Mouse (Mus musculus): Measurements from ENCODE around the gene Gck. TPM values are rescaled to one million over a fixed set of nuclear protein-coding genes. Genes with fewer than 3 reads are reported as not detected.

Gck gene
- polyA plus RNA-seq, 1 experiment from 2014 or later: 0.48 TPM

DNA sequence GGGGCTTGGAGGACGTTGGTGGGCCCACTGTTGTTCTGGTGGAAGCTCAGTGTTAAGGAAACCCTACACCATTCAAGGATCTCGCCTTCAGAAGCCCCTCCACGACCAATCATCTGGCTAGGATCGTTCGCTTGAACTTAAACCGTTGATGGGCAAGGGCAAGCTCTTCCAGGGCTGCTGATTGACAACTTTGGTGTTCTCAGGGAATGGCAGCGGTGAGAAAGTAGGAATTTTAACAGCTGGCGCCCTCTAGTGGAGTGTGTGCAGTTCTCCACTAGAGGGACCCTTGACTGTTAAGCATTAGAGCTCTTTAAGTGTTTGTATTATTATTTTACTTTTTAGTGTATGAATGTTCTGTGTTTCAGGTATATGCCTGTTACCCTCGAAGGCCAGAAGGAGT lies 63.7 kb downstream of the Gck start:
- no peak for ATAC-seq (ENCODE audit: low read depth)
- H3K27ac ChIP-seq (ENCODE audit: low read length): no peak overlapping the region
- 14% methylated on average over 9 of the region's 9 CpGs for WGBS (ENCODE audit: insufficient replicate concordance)

DNA sequence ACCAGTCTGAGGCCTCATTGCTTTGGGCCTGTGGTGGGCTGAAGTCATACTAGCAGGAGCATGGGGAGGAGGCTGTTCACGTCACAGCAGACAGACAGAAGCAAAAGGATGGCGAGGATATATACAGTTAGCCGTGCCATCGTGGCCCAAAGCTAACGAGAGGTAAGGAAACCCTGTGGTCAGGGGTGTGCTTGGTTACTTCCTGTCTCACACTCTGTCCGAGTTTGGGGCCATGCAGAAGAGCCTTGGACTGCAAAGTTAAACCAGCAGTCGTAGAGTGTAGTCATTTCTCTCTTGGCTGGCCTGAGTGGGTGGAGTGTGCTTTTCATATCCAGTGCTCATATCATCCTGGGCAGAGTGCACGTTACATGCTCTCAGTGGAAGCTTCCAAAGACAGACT lies 67.4 kb downstream of the Gck start:
- H3K9ac ChIP-seq (ENCODE audit: low read depth, low read length): no peak overlapping the region
- ATAC-seq (ENCODE audit: low read depth): no peak
- no peaks in the 10 kb centered on the region for H3K36me3 ChIP-seq (ENCODE audit: control insufficient read depth, insufficient read depth)
- no peaks in the 10 kb centered on the region for H3K27me3 ChIP-seq (ENCODE audit: control insufficient read depth, insufficient read depth, low read depth, low read length)
- no peak overlapping the region for H3K27ac ChIP-seq (ENCODE audit: low read length)
- WGBS (ENCODE audit: insufficient replicate concordance): 23% methylated on average over 8 of the region's 8 CpGs
- no peak overlapping the region for H3K4me3 ChIP-seq (ENCODE audit: low read depth, low read length)
- no peaks in the 10 kb centered on the region for H3K9me3 ChIP-seq (replicated peaks; ENCODE audit: control insufficient read depth, low read length)
- H3K4me1 ChIP-seq (ENCODE audit: control insufficient read depth, low read depth, low read length): peaks cover 9% of the 10 kb centered on the region
- no peak overlapping the region for H3K4me2 ChIP-seq (ENCODE audit: low read depth, low read length)

More for the DNA sequence above, 63.7 kb downstream of the Gck start:
- no peaks in the 10 kb centered on the region for H3K27me3 ChIP-seq (ENCODE audit: control insufficient read depth, insufficient read depth, low read depth, low read length)
- H3K36me3 ChIP-seq (ENCODE audit: control insufficient read depth, insufficient read depth): no peaks in the 10 kb centered on the region
- no peaks in the 10 kb centered on the region for H3K9me3 ChIP-seq (replicated peaks; ENCODE audit: control insufficient read depth, low read length)
- no peak overlapping the region for H3K9ac ChIP-seq (ENCODE audit: low read depth, low read length)
- H3K4me2 ChIP-seq (ENCODE audit: low read depth, low read length): no peak overlapping the region
- H3K4me1 ChIP-seq (ENCODE audit: control insufficient read depth, low read depth, low read length): no peaks in the 10 kb centered on the region; the same call in 1 of the 2 replicates
- H3K4me3 ChIP-seq (ENCODE audit: low read depth, low read length): no peak overlapping the region

- 57% methylated on average over 5 of the region's 5 CpGs for WGBS (ENCODE audit: insufficient replicate concordance)
- no peak overlapping the region for H3K27ac ChIP-seq (ENCODE audit: low read length)
Observed at GRCm38 (mm10) chr11:5879905-5880304, 70.0 kb downstream of the Gck start.

GRCm38 (mm10) chr11:5878661-5879060 lies 71.2 kb downstream of the Gck start:
- Histone ChIP-seq H3K4me2 (ENCODE audit: low read depth, low read length) (peak overlapping the region; percentile 81), H3K27ac (ENCODE audit: low read length) (peak overlapping the region; percentile 70), H3K9me3 (replicated peaks; ENCODE audit: control insufficient read depth, low read length) (no peaks in the 10 kb centered on the region), H3K4me3 (ENCODE audit: low read depth, low read length) (peak overlapping the region; percentile 79), H3K36me3 (ENCODE audit: control insufficient read depth, insufficient read depth) (peaks cover 7% of the 10 kb centered on the region), H3K27me3 (ENCODE audit: control insufficient read depth, insufficient read depth, low read depth, low read length) (no peaks in the 10 kb centered on the region), H3K9ac (ENCODE audit: low read depth, low read length) (peak overlapping the region; percentile 63; the same call in 1 of the 2 replicates), H3K4me1 (ENCODE audit: control insufficient read depth, low read depth, low read length) (peaks cover 20% of the 10 kb centered on the region)
- WGBS (ENCODE audit: insufficient replicate concordance): 44% methylated on average over 8 of the region's 8 CpGs
- no peak; the same call in 1 of the 2 replicates for ATAC-seq (ENCODE audit: low read depth)

More at GRCm38 (mm10) chr11:5879905-5880304, 70.0 kb downstream of the Gck start:
- Histone ChIP-seq H3K36me3 (ENCODE audit: control insufficient read depth, insufficient read depth) (no peaks in the 10 kb centered on the region), H3K27me3 (ENCODE audit: control insufficient read depth, insufficient read depth, low read depth, low read length) (no peaks in the 10 kb centered on the region), H3K4me1 (ENCODE audit: control insufficient read depth, low read depth, low read length) (peaks cover 20% of the 10 kb centered on the region), H3K4me2 (ENCODE audit: low read depth, low read length) (no peak overlapping the region), H3K9ac (ENCODE audit: low read depth, low read length) (no peak overlapping the region), H3K9me3 (replicated peaks; ENCODE audit: control insufficient read depth, low read length) (no peaks in the 10 kb centered on the region), H3K4me3 (ENCODE audit: low read depth, low read length) (no peak overlapping the region)
- ATAC-seq (ENCODE audit: low read depth): no peak

DNA sequence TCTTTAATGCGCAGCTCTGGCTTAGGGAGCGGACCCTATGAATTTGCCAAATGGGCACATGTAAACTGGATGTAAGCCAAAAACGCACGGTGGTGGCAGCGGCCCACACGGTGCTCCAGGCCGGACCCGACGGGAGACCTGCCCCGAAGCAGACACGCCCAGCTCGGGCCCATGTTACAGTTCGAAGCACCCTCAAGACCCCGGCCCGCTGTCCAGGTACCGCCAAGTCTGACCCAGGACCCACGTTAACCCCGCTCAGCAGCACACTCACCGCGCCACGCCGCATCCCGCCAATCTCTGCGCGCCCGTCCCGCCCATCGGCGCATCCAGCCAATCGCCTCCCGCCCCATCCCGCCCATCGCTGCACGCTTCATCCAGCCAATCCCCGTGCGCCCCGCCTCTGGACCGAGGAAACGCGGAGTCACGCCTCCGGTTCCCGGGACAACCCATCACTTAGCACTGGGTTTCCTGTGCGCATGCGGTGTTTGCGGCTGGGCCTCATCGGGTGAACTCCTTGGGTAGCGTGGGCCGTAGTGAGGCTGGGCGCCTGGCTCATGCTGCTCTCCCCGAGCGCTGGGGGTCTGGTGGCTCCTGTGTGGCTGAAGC lies 71.9 kb downstream of the Gck start, which contains the start of gene Pold2:
Pold2 (minus strand) TSS at position 372 of the 606 bp plus-strand sequence.
- ATAC-seq (ENCODE audit: low read depth): peak; percentile 99
- under 1% methylated on average over 50 of the region's 52 CpGs for WGBS (ENCODE audit: insufficient replicate concordance)
- peak within 1 kb of the TSS; percentile 90 for H3K4me2 ChIP-seq (ENCODE audit: low read depth, low read length)
- H3K4me3 ChIP-seq (ENCODE audit: low read depth, low read length): peak within 1 kb of the TSS; percentile 79
- peak within 1 kb of the TSS; percentile 70 for H3K27ac ChIP-seq (ENCODE audit: low read length)
- H3K9ac ChIP-seq (ENCODE audit: low read depth, low read length): peak within 1 kb of the TSS; percentile 75
- no peaks in the 10 kb centered on the region for H3K9me3 ChIP-seq (replicated peaks; ENCODE audit: control insufficient read depth, low read length)
- H3K27me3 ChIP-seq (ENCODE audit: control insufficient read depth, insufficient read depth, low read depth, low read length): no peaks in the 10 kb centered on the region
- H3K4me1 ChIP-seq (ENCODE audit: control insufficient read depth, low read depth, low read length): peaks cover 20% of the 10 kb centered on the region
- peaks cover 10% of the 10 kb centered on the region for H3K36me3 ChIP-seq (ENCODE audit: control insufficient read depth, insufficient read depth)

- no peak overlapping the region for H3K27ac ChIP-seq (ENCODE audit: low read length)
Observed at GRCm38 (mm10) chr11:5877421-5877820, 72.5 kb downstream of the Gck start.

DNA sequence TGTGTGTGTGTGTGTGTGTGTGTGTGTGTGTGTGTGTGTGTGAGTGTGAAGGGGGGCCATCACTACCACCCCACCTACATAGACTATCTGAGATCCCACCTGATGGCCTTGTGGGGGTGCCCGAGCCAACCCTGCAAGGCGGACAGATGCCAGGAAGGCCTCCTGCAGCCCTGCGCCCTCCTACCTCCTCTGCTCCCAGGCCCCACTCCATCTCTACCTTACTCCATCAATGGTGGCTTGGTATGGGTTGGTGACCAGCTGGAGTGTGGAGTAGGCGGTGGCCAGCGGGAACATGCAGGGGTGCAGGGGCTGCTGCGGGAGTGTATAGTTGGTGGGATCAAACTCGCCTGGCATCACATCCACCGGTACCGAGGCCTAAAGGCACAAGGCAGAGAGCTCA lies 76.7 kb downstream of the Gck start:
- Histone ChIP-seq H3K4me2 (ENCODE audit: low read depth, low read length) (no peak overlapping the region), H3K9ac (ENCODE audit: low read depth, low read length) (no peak overlapping the region), H3K4me3 (ENCODE audit: low read depth, low read length) (no peak overlapping the region), H3K27ac (ENCODE audit: low read length) (no peak overlapping the region), H3K4me1 (ENCODE audit: control insufficient read depth, low read depth, low read length) (peaks cover 12% of the 10 kb centered on the region), H3K9me3 (replicated peaks; ENCODE audit: control insufficient read depth, low read length) (no peaks in the 10 kb centered on the region), H3K36me3 (ENCODE audit: control insufficient read depth, insufficient read depth) (peaks cover 19% of the 10 kb centered on the region), H3K27me3 (ENCODE audit: control insufficient read depth, insufficient read depth, low read depth, low read length) (no peaks in the 10 kb centered on the region)
- 98% methylated on average over 9 of the region's 9 CpGs for WGBS (ENCODE audit: insufficient replicate concordance)
- no peak for ATAC-seq (ENCODE audit: low read depth)

More at GRCm38 (mm10) chr11:5877421-5877820, 72.5 kb downstream of the Gck start:
- Histone ChIP-seq H3K4me2 (ENCODE audit: low read depth, low read length) (peak overlapping the region; percentile 90), H3K36me3 (ENCODE audit: control insufficient read depth, insufficient read depth) (peaks cover 15% of the 10 kb centered on the region), H3K27me3 (ENCODE audit: control insufficient read depth, insufficient read depth, low read depth, low read length) (no peaks in the 10 kb centered on the region), H3K9me3 (replicated peaks; ENCODE audit: control insufficient read depth, low read length) (no peaks in the 10 kb centered on the region), H3K4me1 (ENCODE audit: control insufficient read depth, low read depth, low read length) (peaks cover 20% of the 10 kb centered on the region), H3K9ac (ENCODE audit: low read depth, low read length) (peak overlapping the region; percentile 75), H3K4me3 (ENCODE audit: low read depth, low read length) (peak overlapping the region; percentile 79)
- under 1% methylated on average over 5 of the region's 5 CpGs for WGBS (ENCODE audit: insufficient replicate concordance)
- no peak for ATAC-seq (ENCODE audit: low read depth)

DNA sequence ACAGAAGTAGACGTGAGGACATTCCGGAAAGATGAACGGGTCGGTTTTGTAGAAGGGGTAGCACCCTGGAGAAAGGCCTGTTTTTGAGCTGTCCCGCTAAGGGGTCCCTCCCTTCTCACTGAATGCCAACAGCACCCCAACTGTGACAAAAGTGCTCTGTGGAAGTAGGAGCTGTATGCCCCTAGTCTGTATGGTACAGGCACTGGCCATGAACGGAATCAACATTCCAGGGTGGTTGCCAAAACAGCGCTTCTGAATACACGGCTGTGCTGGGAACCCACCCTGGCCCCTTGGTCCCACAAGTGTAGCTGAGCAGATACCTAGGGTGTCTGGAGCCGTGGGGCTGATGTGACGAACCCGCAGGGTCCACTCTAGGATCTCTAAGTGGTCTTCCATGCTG lies 77.2 kb downstream of the Gck start:
- Histone ChIP-seq H3K9me3 (replicated peaks; ENCODE audit: control insufficient read depth, low read length) (no peaks in the 10 kb centered on the region), H3K4me3 (ENCODE audit: low read depth, low read length) (no peak overlapping the region), H3K4me1 (ENCODE audit: control insufficient read depth, low read depth, low read length) (peaks cover 12% of the 10 kb centered on the region), H3K9ac (ENCODE audit: low read depth, low read length) (no peak overlapping the region), H3K4me2 (ENCODE audit: low read depth, low read length) (no peak overlapping the region), H3K36me3 (ENCODE audit: control insufficient read depth, insufficient read depth) (peaks cover 19% of the 10 kb centered on the region), H3K27me3 (ENCODE audit: control insufficient read depth, insufficient read depth, low read depth, low read length) (no peaks in the 10 kb centered on the region), H3K27ac (ENCODE audit: low read length) (no peak overlapping the region)
- WGBS (ENCODE audit: insufficient replicate concordance): 88% methylated on average over 11 of the region's 11 CpGs
- no peak for ATAC-seq (ENCODE audit: low read depth)

DNA sequence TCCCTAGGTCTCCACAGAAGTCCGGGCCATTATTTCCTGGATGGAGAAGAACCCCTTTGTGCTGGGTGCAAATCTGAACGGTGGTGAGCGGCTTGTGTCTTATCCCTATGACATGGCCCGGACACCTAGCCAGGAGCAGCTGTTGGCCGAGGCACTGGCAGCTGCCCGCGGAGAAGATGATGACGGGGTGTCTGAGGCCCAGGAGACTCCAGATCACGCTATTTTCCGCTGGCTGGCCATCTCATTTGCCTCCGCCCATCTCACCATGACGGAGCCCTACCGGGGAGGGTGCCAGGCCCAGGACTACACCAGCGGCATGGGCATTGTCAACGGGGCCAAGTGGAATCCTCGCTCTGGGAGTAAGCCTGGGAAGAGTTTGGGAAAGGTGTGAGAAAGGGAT lies 79.8 kb downstream of the Gck start:
- peaks cover 19% of the 10 kb centered on the region for H3K36me3 ChIP-seq (ENCODE audit: control insufficient read depth, insufficient read depth)
- H3K9ac ChIP-seq (ENCODE audit: low read depth, low read length): no peak overlapping the region
- H3K4me1 ChIP-seq (ENCODE audit: control insufficient read depth, low read depth, low read length): no peaks in the 10 kb centered on the region
- H3K9me3 ChIP-seq (replicated peaks; ENCODE audit: control insufficient read depth, low read length): no peaks in the 10 kb centered on the region
- 82% methylated on average over 16 of the region's 16 CpGs for WGBS (ENCODE audit: insufficient replicate concordance)
- no peak overlapping the region for H3K4me3 ChIP-seq (ENCODE audit: low read depth, low read length)
- no peak overlapping the region for H3K27ac ChIP-seq (ENCODE audit: low read length)
- no peak overlapping the region for H3K4me2 ChIP-seq (ENCODE audit: low read depth, low read length)
- no peak for ATAC-seq (ENCODE audit: low read depth)
- H3K27me3 ChIP-seq (ENCODE audit: control insufficient read depth, insufficient read depth, low read depth, low read length): no peaks in the 10 kb centered on the region

Data from liver, embryonic 16.5 days (tissue).